Mouse (Mus musculus) ES-E14 (cell line): Measurements from ENCODE around the gene Ap1g2.

ENCODE experiments used
- CHD2 ChIP-seq: IDR thresholded peaks from 2 replicates; pipeline ENCODE4 v1.6.1; 2014; ENCODE audit warnings: mild to moderate bottlenecking, low read depth, low read length, inconsistent platforms
- HCFC1 ChIP-seq: IDR thresholded peaks from 2 replicates; pipeline ENCODE4 v1.6.1; 2012; ENCODE audit warnings: low read length, inconsistent platforms, borderline replicate concordance; ENCODE audit not compliant: insufficient read depth
- MAFK ChIP-seq: IDR thresholded peaks from 2 replicates; pipeline ENCODE4 v1.6.1; 2014; ENCODE audit warnings: mild to moderate bottlenecking, low read depth, low read length, inconsistent platforms; ENCODE audit not compliant: insufficient read depth
- ZC3H11A ChIP-seq: IDR thresholded peaks from 2 replicates; pipeline ENCODE4 v1.6.1; 2012; ENCODE audit warnings: low read depth, mild to moderate bottlenecking, inconsistent platforms, low read length, borderline replicate concordance
- ZNF384 ChIP-seq: IDR thresholded peaks from 2 replicates; pipeline ENCODE4 v1.6.1; 2012; ENCODE audit warnings: low read depth, low read length, inconsistent platforms

- no peak for TF ChIP-seq CHD2
- no peak for TF ChIP-seq MAFK
- no peak for TF ChIP-seq HCFC1
- TF ChIP-seq ZNF384: no peak
- no peak for TF ChIP-seq ZC3H11A
These were observed 12.5 kb upstream of the Ap1g2 start for GRCm38 (mm10) chr14:55118852-55119251.
